Mouse (Mus musculus): Measurements from ENCODE around the gene Gper1.

GRCm38 (mm10) chr5:139418633-139419032, 4.3 kb upstream of the Gper1 start:
- TF ChIP-seq CTCF (IDR thresholded peaks at IDR 0.05; ENCODE audit: borderline replicate concordance, control insufficient read depth, extremely low read depth, insufficient read depth, low read length, poor library complexity) (no peak), POLR2A (IDR thresholded peaks at IDR 0.05; ENCODE audit: control insufficient read depth, extremely low read depth, insufficient read depth, low read length, poor library complexity) (no peak)
